Mouse (Mus musculus) intestine, postnatal 0 days (tissue): ENCODE data around the gene Dnaic2. TPM values are rescaled to one million over a fixed set of nuclear protein-coding genes. Genes with fewer than 3 reads are reported as not detected.

Experiments
- ATAC-seq: fragments of 200-750 bp; cut with Nextera tagmentation; 2 replicates; pipeline ENCODE4 v1.8.0; 2017; ENCODE audit warnings: mild to moderate bottlenecking, moderate TSS enrichment, moderate library complexity
- H3K27ac ChIP-seq: fragments of 300-500 bp; sonication (generic); 2 replicates; pipeline ENCODE4 v1.5.1; 2014; ENCODE audit warnings: mild to moderate bottlenecking, low read depth, low read length, moderate library complexity
- H3K27me3 ChIP-seq: fragments of 300-500 bp; sonication (generic); replicated peaks from 2 replicates; pipeline ENCODE4 v1.6.1; 2014; ENCODE audit warnings: low read length, mixed read lengths; ENCODE audit not compliant: control insufficient read depth, insufficient read depth
- H3K36me3 ChIP-seq: fragments of 300-500 bp; sonication (generic); 2 replicates; pipeline ENCODE4 v1.6.1; 2014; ENCODE audit warnings: mild to moderate bottlenecking, moderate library complexity; ENCODE audit not compliant: control insufficient read depth, insufficient read depth
- H3K4me1 ChIP-seq: fragments of 300-500 bp; sonication (generic); replicated peaks from 2 replicates; pipeline ENCODE4 v1.6.1; 2014; ENCODE audit warnings: antibody characterized with exemption, low read length, mixed read lengths; ENCODE audit not compliant: control insufficient read depth, insufficient read depth
- H3K4me2 ChIP-seq: fragments of 300-500 bp; sonication (generic); replicated peaks from 2 replicates; pipeline ENCODE4 v1.6.1; 2014; ENCODE audit warnings: low read depth, mild to moderate bottlenecking, moderate library complexity
- H3K4me3 ChIP-seq: fragments of 300-500 bp; sonication (generic); 2 replicates; pipeline ENCODE4 v1.5.1; 2014; ENCODE audit warnings: low read depth, low read length
- H3K9ac ChIP-seq: fragments of 300-500 bp; sonication (generic); 2 replicates; pipeline ENCODE4 v1.6.1; 2014; ENCODE audit warnings: mild to moderate bottlenecking, low read depth, low read length
- H3K9me3 ChIP-seq: fragments of 300-500 bp; sonication (generic); 2 replicates; pipeline ENCODE4 v1.6.1; 2016; ENCODE audit warnings: mixed run types; ENCODE audit not compliant: control insufficient read depth
- CTCF ChIP-seq: sonication (generic); IDR thresholded peaks from 2 replicates; pipeline ENCODE4 v1.5.1; 2016; ENCODE audit warnings: low read depth, mild to moderate bottlenecking, control low read depth, antibody characterized with exemption, moderate library complexity
- WGBS: fragments of 180-500 bp; shearing (Covaris S2); extraction: QIAGEN DNeasy Blood & Tissue Kit; methylation state at CpG from one replicate; pipeline ENCODE4 v1.1.7; 2014; 5-methylcytosine and 5-hydroxymethylcytosine counted together
- polyA plus RNA-seq: library from polyadenylated mRNA; unstranded; fragments of >200 nt; fragmentation: Nextera tagmentation; extraction: Ambion mirVana; gene quantifications from 2 replicates; pipeline ENCODE4 v1.2.1, GENCODE M21; 2015

The Dnaic2 gene
- polyA plus RNA-seq, 1 experiment from 2014 or later = 0.22 TPM

DNA sequence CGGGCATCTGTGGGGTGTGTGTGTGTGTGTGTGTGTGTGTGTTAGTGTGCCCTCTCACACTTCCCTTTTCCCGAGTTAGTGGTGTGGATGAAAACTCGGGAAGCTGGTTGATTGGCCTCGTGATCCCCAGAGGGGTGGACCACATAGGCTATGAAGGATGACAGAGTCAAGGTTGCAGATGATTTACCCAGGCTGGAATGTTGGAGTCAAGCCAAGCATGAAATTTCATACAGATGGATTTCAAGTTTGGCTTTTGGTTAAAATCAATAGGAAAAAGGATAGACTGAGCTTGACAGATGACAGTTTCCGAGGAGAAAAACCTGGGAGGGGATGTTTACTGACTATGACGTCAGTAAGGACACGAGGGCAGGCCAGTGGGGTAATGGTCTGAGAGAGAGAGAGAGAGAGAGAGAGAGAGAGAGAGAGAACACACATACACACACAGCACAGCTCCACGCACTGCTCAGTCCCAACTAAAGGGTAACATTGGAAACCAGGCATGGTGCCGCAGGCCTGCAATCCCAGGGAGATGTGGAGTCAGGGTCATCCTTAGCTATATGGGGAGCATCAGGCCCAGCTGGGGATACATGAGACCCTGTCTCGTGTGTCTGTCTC lies 39.5 kb upstream of the Dnaic2 start:
- no peak for TF ChIP-seq CTCF
- H3K27me3 ChIP-seq = no peaks in the 10 kb centered on the region
- 44% methylated on average over 10 of the region's 10 CpGs for WGBS
- H3K4me1 ChIP-seq = no peaks in the 10 kb centered on the region
- H3K9me3 ChIP-seq = no peaks in the 10 kb centered on the region
- H3K4me2 ChIP-seq = no peak overlapping the region
- no peak for ATAC-seq
- peaks cover 37% of the 10 kb centered on the region for H3K36me3 ChIP-seq
- H3K4me3 ChIP-seq = no peak overlapping the region
- no peak overlapping the region for H3K9ac ChIP-seq
- H3K27ac ChIP-seq = no peak overlapping the region

DNA sequence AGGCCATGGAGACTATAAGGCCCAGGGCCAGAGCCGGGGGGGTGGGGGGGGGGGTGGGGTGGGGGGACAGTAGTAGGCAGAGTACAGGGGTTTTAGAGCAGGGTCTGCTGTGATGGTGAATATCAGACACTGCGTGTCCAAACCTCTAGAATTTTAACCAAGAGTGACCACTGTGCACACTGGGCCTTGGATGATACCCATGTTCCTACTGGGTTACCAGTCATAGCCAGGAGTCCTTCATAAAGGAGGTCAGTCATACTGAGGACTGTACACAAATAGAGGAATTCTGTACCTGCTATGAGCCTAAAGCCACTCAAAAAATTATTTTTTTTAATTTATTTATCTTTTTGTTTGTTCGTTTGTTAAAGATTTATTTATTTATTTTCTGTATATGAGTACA lies 38.5 kb upstream of the Dnaic2 start:
- H3K4me3 ChIP-seq = no peak overlapping the region
- ATAC-seq = no peak
- H3K27me3 ChIP-seq = no peaks in the 10 kb centered on the region
- WGBS = 99% methylated on average over 2 of the region's 3 CpGs
- H3K9ac ChIP-seq = no peak overlapping the region
- H3K4me1 ChIP-seq = no peaks in the 10 kb centered on the region
- no peak overlapping the region for H3K4me2 ChIP-seq
- H3K36me3 ChIP-seq = peaks cover 42% of the 10 kb centered on the region
- TF ChIP-seq CTCF = no peak
- H3K27ac ChIP-seq = no peak overlapping the region
- no peaks in the 10 kb centered on the region for H3K9me3 ChIP-seq

DNA sequence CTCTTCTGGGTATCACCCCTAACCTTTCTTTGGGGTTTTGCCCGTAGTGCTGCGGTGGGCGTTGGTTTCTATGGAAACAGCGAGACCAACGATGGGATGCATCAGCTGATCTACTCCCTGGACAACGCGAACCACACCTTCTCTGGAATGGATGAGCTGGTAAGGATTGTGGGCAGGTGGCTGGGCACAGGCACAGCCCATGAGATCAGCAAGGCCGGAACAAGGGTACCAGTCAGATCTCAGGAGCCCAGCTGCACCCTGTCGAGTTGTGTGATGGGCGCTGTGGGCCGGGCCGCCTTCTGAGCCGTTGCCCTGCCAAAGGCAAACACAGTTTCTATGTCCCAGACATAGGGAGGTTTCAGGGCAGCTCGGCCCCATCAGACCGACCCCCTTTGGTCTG lies 37.0 kb upstream of the Dnaic2 start:
- 87% methylated on average over 15 of the region's 15 CpGs for WGBS
- Histone ChIP-seq H3K9me3 (no peaks in the 10 kb centered on the region), H3K27me3 (no peaks in the 10 kb centered on the region), H3K9ac (no peak overlapping the region), H3K4me1 (no peaks in the 10 kb centered on the region), H3K27ac (no peak overlapping the region), H3K4me2 (no peak overlapping the region), H3K36me3 (peaks cover 49% of the 10 kb centered on the region), H3K4me3 (no peak overlapping the region)
- no peak for TF ChIP-seq CTCF
- ATAC-seq = no peak

DNA sequence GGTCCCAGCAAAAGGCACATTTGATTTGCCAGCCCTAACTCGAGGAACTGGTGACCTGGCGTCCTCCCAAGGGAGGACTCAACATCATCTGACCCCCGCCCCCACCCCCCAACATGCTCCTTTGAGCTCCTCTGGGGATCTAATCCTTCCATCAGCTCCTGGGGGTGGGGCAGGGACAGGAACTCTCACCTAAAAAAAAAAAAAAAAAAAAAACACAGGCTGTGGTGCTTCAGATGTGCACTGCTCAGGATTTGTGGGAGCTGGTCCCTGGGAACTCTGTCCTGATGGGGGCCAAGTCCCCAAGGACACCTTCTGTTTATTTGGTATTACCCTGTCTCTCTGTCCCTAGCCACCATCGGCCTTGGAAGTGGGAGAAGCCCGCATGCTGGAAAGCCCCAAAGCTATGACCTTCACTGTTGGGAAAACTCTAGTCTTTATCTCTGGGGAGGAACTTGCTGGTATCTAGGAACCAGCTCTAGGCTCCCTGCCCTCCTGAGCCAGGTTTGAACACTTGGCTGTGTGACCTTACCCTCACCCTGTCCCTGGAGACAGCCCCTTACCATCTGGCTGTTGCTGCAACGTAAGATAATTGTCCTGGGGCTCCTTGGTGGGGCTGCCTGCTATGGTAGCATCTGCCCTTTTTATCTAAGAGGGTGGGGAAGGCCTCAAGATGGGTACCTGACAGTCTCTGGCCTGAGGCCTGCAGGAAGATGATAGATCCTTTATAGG lies 35.6 kb upstream of the Dnaic2 start:
- Histone ChIP-seq H3K4me1 (no peaks in the 10 kb centered on the region), H3K9ac (no peak overlapping the region), H3K27ac (no peak overlapping the region), H3K27me3 (no peaks in the 10 kb centered on the region), H3K9me3 (no peaks in the 10 kb centered on the region), H3K4me3 (no peak overlapping the region), H3K36me3 (peaks cover 42% of the 10 kb centered on the region), H3K4me2 (no peak overlapping the region)
- 71% methylated on average over 6 of the region's 6 CpGs for WGBS
- no peak for TF ChIP-seq CTCF
- ATAC-seq = no peak

DNA sequence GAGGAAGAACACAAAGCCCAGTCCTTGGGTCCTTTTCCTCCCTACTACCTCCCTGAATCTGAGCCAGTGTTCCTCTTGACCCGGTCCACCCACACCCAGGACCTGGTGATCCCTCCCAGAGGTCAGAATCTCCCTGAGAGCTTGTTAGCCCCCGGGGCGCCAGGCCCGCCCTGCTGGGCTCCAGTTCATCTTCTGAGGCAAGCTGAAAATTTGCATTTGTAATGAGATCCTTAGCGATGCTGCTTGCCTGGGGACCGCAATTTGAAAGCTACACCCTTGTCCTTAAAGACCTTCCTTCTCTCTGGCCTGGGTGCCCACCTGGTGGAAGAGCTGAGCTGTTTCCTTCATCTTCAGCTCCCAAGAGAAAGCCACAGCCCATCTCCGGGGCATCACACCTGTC lies 34.6 kb upstream of the Dnaic2 start:
- no peak overlapping the region for H3K9ac ChIP-seq
- WGBS = 64% methylated on average over 7 of the region's 7 CpGs
- ATAC-seq = no peak

DNA sequence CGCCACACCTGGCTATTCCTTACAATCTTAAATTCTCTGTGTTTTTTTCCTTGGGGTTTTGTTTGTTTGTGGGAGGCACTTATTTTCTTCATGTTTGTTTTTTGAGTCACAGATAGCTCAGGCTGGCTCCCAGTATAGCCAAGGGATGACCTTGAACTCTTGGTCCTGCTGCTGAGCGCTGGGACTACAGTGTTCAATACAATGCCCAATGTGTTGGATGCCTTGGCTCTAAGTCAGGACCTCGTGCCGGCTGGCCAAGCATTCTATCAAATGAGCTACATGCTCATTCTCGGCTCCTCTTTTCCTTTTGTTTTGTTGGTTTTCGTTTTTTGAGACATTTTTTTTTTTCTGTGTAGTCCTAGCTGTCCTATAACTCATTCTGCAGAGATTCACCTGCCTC lies 33.8 kb upstream of the Dnaic2 start:
- no peak overlapping the region for H3K9ac ChIP-seq
- H3K9me3 ChIP-seq = no peaks in the 10 kb centered on the region
- H3K36me3 ChIP-seq = peaks cover 46% of the 10 kb centered on the region
- no peak overlapping the region for H3K4me3 ChIP-seq
- no peak overlapping the region for H3K4me2 ChIP-seq
- ATAC-seq = no peak
- no peaks in the 10 kb centered on the region for H3K4me1 ChIP-seq
- no peak overlapping the region for H3K27ac ChIP-seq
- TF ChIP-seq CTCF = no peak
- WGBS = 86% methylated on average over 6 of the region's 6 CpGs
- no peaks in the 10 kb centered on the region for H3K27me3 ChIP-seq

More for the DNA sequence above, 34.6 kb upstream of the Dnaic2 start:
- H3K36me3 ChIP-seq = peaks cover 45% of the 10 kb centered on the region
- no peak overlapping the region for H3K4me3 ChIP-seq
- H3K27me3 ChIP-seq = no peaks in the 10 kb centered on the region
- no peaks in the 10 kb centered on the region for H3K4me1 ChIP-seq
- no peaks in the 10 kb centered on the region for H3K9me3 ChIP-seq
- no peak overlapping the region for H3K4me2 ChIP-seq
- H3K27ac ChIP-seq = no peak overlapping the region
- TF ChIP-seq CTCF = no peak
